Mouse (Mus musculus): ENCODE measurements at regions not wholly inside any gene's neighbourhood (a gene's known extent, or its start where the extent isn't known, plus 50 kb on each side); places are given as distances from the start of the nearest gene placed in this dataset.

GRCm38 (mm10) chr8:40186715-40187583 is 487.9 kb upstream of the Adam24 start:
- no peaks in the 10 kb centered on the region for H3K9me3 ChIP-seq (replicated peaks; ENCODE audit: control insufficient read depth, low read length)
- no peak overlapping the region for H3K27ac ChIP-seq (ENCODE audit: low read depth)
- no peak overlapping the region for H3K9ac ChIP-seq (replicated peaks; ENCODE audit: low read depth, low read length)
- no peak for ATAC-seq (ENCODE audit: insufficient read depth, low read depth)
- H3K4me3 ChIP-seq (ENCODE audit: low read depth, low read length): no peak overlapping the region
- no peaks in the 10 kb centered on the region for H3K4me1 ChIP-seq (ENCODE audit: control insufficient read depth, insufficient read depth)
- H3K36me3 ChIP-seq (replicated peaks; ENCODE audit: control insufficient read depth, insufficient read depth, low read length): no peaks in the 10 kb centered on the region
- H3K4me2 ChIP-seq (ENCODE audit: low read depth, low read length): peak overlapping the region; percentile 43
- TF ChIP-seq EP300 (IDR thresholded peaks at IDR 0.05; ENCODE audit: low read depth) (no peak), CTCF (IDR thresholded peaks at IDR 0.05; ENCODE audit: low read depth) (no peak)
- WGBS: 40% methylated on average over 17 of the region's 17 CpGs
- no peak for DNase-seq (ENCODE audit: low spot score)
- H3K27me3 ChIP-seq (ENCODE audit: control insufficient read depth, insufficient read depth, low read length): no peaks in the 10 kb centered on the region

GRCm38 (mm10) chr8:40187584-40187934 is 487.3 kb upstream of the Adam24 start:
- no peak for ATAC-seq (ENCODE audit: insufficient read depth, low read depth)
- 3% methylated on average over 5 of the region's 5 CpGs for WGBS
- Histone ChIP-seq H3K27ac (ENCODE audit: low read depth) (no peak overlapping the region), H3K27me3 (ENCODE audit: control insufficient read depth, insufficient read depth, low read length) (no peaks in the 10 kb centered on the region), H3K4me2 (ENCODE audit: low read depth, low read length) (peak overlapping the region; percentile 43), H3K4me1 (ENCODE audit: control insufficient read depth, insufficient read depth) (no peaks in the 10 kb centered on the region), H3K9ac (replicated peaks; ENCODE audit: low read depth, low read length) (no peak overlapping the region), H3K4me3 (ENCODE audit: low read depth, low read length) (no peak overlapping the region), H3K36me3 (replicated peaks; ENCODE audit: control insufficient read depth, insufficient read depth, low read length) (no peaks in the 10 kb centered on the region), H3K9me3 (replicated peaks; ENCODE audit: control insufficient read depth, low read length) (no peaks in the 10 kb centered on the region)
- TF ChIP-seq EP300 (IDR thresholded peaks at IDR 0.05; ENCODE audit: low read depth) (no peak), CTCF (IDR thresholded peaks at IDR 0.05; ENCODE audit: low read depth) (peak; percentile 78)
- DNase-seq (ENCODE audit: low spot score): peak; percentile 51

- H3K4me1 ChIP-seq (ENCODE audit: control insufficient read depth, insufficient read depth): no peaks in the 10 kb centered on the region
- no peak overlapping the region for H3K4me3 ChIP-seq (ENCODE audit: low read depth, low read length)
- no peak overlapping the region for H3K9ac ChIP-seq (replicated peaks; ENCODE audit: low read depth, low read length)
- H3K27ac ChIP-seq (ENCODE audit: low read depth): no peak overlapping the region
- no peaks in the 10 kb centered on the region for H3K36me3 ChIP-seq (replicated peaks; ENCODE audit: control insufficient read depth, insufficient read depth, low read length)
- TF ChIP-seq EP300 (IDR thresholded peaks at IDR 0.05; ENCODE audit: low read depth): no peak
- no peak for TF ChIP-seq CTCF (IDR thresholded peaks at IDR 0.05; ENCODE audit: low read depth)
- no peak for DNase-seq (ENCODE audit: low spot score)
- no peak overlapping the region for H3K4me2 ChIP-seq (ENCODE audit: low read depth, low read length)
- no peak for ATAC-seq (ENCODE audit: insufficient read depth, low read depth)
- no peaks in the 10 kb centered on the region for H3K9me3 ChIP-seq (replicated peaks; ENCODE audit: control insufficient read depth, low read length)
- H3K27me3 ChIP-seq (ENCODE audit: control insufficient read depth, insufficient read depth, low read length): no peaks in the 10 kb centered on the region
These were observed 482.6 kb upstream of the Adam24 start for GRCm38 (mm10) chr8:40192266-40192665.

DNA sequence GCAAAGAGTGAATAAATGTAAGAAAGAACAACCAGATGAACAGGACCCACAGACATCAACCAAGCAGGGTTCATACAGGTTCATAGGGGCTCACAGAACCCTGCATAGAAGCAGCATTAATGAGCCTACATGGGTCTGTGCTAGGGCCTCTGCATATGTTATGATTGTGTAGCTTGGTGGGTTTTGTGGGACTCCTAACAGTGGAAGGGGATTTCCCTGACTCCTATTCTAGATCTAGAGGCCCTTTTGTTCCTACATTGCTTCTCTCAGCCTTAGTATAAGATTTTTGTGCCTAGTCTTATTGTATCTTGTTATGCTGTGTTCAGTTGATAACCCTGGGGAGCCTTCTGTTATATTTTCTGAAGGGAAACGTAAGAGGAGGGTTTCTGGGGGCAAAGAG is 481.7 kb upstream of the Adam24 start:
- Histone ChIP-seq H3K9me3 (replicated peaks; ENCODE audit: control insufficient read depth, low read length) (no peaks in the 10 kb centered on the region), H3K9ac (replicated peaks; ENCODE audit: low read depth, low read length) (no peak overlapping the region), H3K27ac (ENCODE audit: low read depth) (no peak overlapping the region), H3K27me3 (ENCODE audit: control insufficient read depth, insufficient read depth, low read length) (no peaks in the 10 kb centered on the region), H3K4me1 (ENCODE audit: control insufficient read depth, insufficient read depth) (no peaks in the 10 kb centered on the region), H3K4me3 (ENCODE audit: low read depth, low read length) (no peak overlapping the region), H3K4me2 (ENCODE audit: low read depth, low read length) (no peak overlapping the region), H3K36me3 (replicated peaks; ENCODE audit: control insufficient read depth, insufficient read depth, low read length) (no peaks in the 10 kb centered on the region)
- ATAC-seq (ENCODE audit: insufficient read depth, low read depth) (no peak), DNase-seq (ENCODE audit: low spot score) (no peak)
- 26% methylated on average over 1 of the region's 1 CpGs for WGBS
- TF ChIP-seq EP300 (IDR thresholded peaks at IDR 0.05; ENCODE audit: low read depth) (no peak), CTCF (IDR thresholded peaks at IDR 0.05; ENCODE audit: low read depth) (no peak)

GRCm38 (mm10) chr8:40210871-40211270 is 464.0 kb upstream of the Adam24 start:
- no peak for ATAC-seq (ENCODE audit: insufficient read depth, low read depth)
- Histone ChIP-seq H3K9ac (replicated peaks; ENCODE audit: low read depth, low read length) (no peak overlapping the region), H3K4me3 (ENCODE audit: low read depth, low read length) (no peak overlapping the region), H3K4me2 (ENCODE audit: low read depth, low read length) (no peak overlapping the region), H3K27ac (ENCODE audit: low read depth) (no peak overlapping the region), H3K36me3 (replicated peaks; ENCODE audit: control insufficient read depth, insufficient read depth, low read length) (no peaks in the 10 kb centered on the region), H3K9me3 (replicated peaks; ENCODE audit: control insufficient read depth, low read length) (no peaks in the 10 kb centered on the region), H3K4me1 (ENCODE audit: control insufficient read depth, insufficient read depth) (no peaks in the 10 kb centered on the region), H3K27me3 (ENCODE audit: control insufficient read depth, insufficient read depth, low read length) (no peaks in the 10 kb centered on the region)
- 78% methylated on average over 4 of the region's 4 CpGs for WGBS
- DNase-seq (ENCODE audit: low spot score): no peak
- TF ChIP-seq CTCF (IDR thresholded peaks at IDR 0.05; ENCODE audit: low read depth): no peak
- TF ChIP-seq EP300 (IDR thresholded peaks at IDR 0.05; ENCODE audit: low read depth): no peak

DNA sequence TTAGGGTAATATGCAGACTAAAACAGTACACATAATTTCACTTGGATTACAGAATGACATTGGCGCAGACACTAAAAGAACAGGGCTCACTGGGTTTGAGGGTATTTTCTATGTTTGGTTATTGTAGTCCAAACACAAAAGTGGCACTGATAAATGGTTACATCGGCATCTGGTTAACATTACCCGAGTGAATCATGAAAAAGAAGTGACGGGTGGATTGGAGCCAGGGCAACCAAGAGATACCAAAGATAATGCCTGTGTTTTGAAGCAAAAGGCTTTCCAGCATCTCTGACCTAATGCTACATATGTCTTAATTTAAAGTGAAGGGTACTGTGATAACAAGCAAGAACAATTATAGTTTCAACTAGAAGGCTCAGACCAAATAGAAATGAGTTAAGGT is 451.4 kb upstream of the Adam24 start:
- Histone ChIP-seq H3K4me2 (ENCODE audit: low read depth, low read length) (no peak overlapping the region), H3K36me3 (replicated peaks; ENCODE audit: control insufficient read depth, insufficient read depth, low read length) (no peaks in the 10 kb centered on the region), H3K4me1 (ENCODE audit: control insufficient read depth, insufficient read depth) (no peaks in the 10 kb centered on the region), H3K27me3 (ENCODE audit: control insufficient read depth, insufficient read depth, low read length) (no peaks in the 10 kb centered on the region), H3K9me3 (replicated peaks; ENCODE audit: control insufficient read depth, low read length) (no peaks in the 10 kb centered on the region), H3K4me3 (ENCODE audit: low read depth, low read length) (no peak overlapping the region), H3K27ac (ENCODE audit: low read depth) (no peak overlapping the region), H3K9ac (replicated peaks; ENCODE audit: low read depth, low read length) (no peak overlapping the region)
- no peak for ATAC-seq (ENCODE audit: insufficient read depth, low read depth)
- TF ChIP-seq EP300 (IDR thresholded peaks at IDR 0.05; ENCODE audit: low read depth): no peak
- no peak for TF ChIP-seq CTCF (IDR thresholded peaks at IDR 0.05; ENCODE audit: low read depth)
- no peak for DNase-seq (ENCODE audit: low spot score)
- 24% methylated on average over 4 of the region's 4 CpGs for WGBS
